Mouse (Mus musculus) frontal cortex, postnatal 10 days (tissue): ENCODE measurements around the gene Nup93.

ENCODE experiments used
- DNase-seq, 2 experiments: peaks; one replicate each; pipeline ENCODE4 v3.0.0; 2022; ENCODE audit warnings: low spot score in 2 of 2, mixed read lengths in 1 of 2

The Nup93 gene

GRCm38 (mm10) chr8:94266344-94267191 is 52.2 kb downstream of the Nup93 start:
- DNase-seq: peak in 1 of 2 experiments; percentile 45

GRCm38 (mm10) chr8:94268359-94268890 is 54.1 kb downstream of the Nup93 start:
- DNase-seq: no peak

- no peak for DNase-seq
Measured at GRCm38 (mm10) chr8:94270309-94270708, 55.9 kb downstream of the Nup93 start.

DNA sequence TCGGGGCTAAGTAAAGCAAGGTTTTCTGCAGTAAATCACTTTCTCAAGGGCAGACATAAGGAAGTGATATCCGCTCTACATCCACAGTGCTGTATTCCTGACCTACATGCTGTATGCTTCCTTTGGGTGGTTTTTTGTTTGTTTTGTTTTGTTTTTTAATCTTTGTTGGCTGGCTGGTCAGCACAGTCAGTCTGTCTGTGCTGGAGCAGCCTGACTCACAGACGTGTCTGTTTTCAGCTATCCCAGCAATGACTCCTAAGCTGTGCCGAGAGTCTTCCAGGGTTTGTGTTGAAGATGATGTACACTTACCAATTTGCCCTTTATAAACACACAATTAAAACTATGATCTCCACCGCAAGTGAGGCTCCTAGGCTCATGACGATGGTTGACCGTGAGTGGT is 56.7 kb downstream of the Nup93 start:
- no peak for DNase-seq

- DNase-seq: no peak
Measured at GRCm38 (mm10) chr8:94272612-94273011, 58.2 kb downstream of the Nup93 start.

- DNase-seq: no peak
Measured at GRCm38 (mm10) chr8:94273289-94273850, 59.0 kb downstream of the Nup93 start.

DNA sequence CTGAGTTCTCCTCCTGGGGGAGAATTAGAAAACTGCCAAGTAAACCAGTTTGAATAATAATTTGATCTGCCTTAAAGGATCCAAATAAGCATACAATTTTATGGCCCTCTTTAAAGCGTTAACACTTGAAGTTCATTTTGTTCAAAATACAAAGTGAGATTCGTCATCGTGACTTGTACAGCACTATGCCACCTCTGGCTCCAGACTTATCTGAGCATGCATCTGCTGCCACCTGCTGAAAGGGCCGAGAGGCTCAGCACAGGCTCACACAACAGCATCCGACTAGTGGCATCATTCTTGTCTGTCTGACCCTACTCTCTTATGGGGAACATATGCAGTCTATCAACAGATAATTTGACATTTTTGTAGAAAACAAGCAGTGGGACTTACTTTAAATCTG is 59.7 kb downstream of the Nup93 start:
- DNase-seq: no peak

DNA sequence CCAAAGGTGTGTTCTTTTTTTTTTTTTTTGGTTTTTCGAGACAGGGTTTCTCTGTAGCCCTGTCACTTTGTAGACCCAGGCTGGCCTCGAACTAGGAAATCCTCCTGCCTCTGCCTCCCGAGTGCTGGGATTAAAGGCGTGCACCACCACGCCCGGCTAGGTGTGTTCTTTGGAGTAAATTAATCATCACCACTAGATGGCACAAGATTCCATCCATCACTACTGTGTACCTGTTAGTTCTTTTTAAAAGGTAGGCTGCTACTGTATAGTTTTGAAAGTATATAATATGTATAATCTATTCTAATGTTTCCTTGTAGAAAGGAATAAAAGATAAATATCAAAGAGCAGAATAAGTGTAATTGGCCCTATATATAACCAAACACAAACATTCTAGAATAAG is 63.9 kb downstream of the Nup93 start:
- DNase-seq: no peak

DNA sequence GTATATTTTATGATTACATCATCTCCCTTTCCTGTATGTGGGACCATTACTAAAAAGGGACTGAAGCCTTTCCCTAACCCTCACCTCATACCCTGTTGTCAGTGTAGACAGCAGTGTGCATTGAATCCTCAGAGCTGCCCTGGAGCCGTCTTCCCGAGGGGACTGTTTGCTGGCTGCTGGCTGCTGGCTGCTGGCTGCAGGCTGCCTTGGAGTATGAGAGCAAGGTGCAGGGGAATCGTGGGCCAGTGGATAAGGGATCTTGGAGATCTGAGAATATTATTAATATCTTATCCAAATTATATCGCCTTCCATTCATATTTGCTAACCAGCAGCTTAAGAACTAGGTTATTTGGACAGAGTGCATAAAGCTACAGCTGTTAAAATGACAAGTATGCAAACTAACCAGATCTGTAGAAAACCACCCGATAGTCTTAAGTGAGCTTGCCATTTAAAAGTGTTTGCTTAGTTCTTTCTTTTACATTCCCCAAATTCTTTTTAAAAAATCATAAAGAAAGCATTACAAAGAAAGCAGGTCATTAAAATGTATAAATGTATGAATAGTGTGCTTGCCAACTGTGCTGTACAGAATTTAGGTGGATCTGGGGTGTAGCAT is 65.7 kb downstream of the Nup93 start:
- no peak for DNase-seq

GRCm38 (mm10) chr8:94282453-94282985 is 68.2 kb downstream of the Nup93 start:
- DNase-seq: no peak

DNA sequence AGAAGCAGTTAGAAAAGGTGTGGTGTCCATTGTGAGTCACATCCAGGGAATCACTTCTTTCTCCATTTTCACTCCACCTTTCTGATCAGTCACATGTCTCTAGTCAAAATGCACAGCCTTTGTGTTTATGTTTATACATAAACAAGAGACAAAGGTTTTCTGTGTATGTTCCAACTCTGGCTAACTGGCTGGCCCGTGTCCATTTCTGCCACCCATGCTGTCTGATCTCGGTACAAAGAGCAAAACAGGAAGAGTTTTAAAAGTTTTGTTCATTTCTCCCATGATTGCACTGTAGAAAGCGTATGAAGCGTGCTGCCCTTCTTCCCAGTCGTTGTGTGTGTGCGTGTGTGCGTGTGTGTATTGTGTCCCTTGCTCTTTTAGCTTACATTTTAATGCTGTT is 69.8 kb downstream of the Nup93 start:
- no peak for DNase-seq

DNA sequence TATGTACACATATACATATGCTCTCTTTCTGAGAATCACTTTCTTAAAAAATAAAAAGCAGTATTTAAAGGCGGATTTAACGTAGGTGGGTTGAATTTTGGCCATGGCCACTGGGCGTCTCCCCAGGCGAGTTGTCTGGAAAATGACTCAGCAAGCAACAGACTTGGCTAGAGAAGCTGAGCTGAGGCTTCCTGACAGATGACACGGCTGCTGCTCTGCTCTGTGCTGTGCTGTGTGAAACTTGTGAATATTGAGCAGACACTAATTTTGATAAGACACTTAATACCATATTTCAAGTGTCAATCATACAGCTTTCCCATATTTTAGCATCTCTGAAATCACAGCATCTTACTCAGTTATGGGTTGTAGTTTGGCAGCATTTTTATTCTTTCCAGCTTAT is 76.2 kb downstream of the Nup93 start:
- DNase-seq: no peak

GRCm38 (mm10) chr8:94292072-94292471 is 77.7 kb downstream of the Nup93 start:
- no peak for DNase-seq

GRCm38 (mm10) chr8:94292626-94293025 is 78.3 kb downstream of the Nup93 start:
- DNase-seq: no peak

- no peak for DNase-seq
Measured at GRCm38 (mm10) chr8:94295687-94296086, 81.3 kb downstream of the Nup93 start.

DNA sequence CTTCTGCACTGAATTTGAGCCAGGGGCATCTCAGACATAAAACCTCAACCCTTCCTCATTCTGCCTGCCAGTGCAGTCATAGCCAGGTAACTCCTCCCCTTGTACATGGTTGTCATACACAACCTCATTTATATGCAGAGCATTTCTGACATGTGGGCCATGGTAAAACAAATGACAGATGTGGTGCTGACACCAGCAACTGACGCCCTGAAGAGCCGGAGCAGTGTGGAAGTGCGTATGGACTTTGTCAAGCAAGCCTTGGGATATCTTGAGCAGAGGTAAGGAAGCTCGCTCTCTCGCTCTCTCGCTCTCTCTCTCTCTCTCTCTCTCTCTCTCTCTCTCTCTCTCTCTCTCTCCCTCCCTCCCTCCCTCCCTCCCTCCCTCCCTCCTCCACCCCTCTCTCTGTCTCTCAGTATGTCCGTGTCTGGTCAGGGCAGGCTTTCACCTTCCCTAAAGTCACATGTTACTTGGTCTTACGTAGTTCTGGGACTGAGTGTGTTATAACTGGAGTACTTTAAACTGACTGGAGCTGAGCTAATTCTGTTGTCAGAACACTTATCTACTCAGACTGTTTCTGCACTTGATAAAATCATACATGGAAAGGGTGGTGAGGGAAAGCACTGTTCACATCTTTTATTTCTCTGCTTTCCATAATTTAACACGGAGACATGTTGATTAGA is 82.1 kb downstream of the Nup93 start:
- DNase-seq: no peak

DNA sequence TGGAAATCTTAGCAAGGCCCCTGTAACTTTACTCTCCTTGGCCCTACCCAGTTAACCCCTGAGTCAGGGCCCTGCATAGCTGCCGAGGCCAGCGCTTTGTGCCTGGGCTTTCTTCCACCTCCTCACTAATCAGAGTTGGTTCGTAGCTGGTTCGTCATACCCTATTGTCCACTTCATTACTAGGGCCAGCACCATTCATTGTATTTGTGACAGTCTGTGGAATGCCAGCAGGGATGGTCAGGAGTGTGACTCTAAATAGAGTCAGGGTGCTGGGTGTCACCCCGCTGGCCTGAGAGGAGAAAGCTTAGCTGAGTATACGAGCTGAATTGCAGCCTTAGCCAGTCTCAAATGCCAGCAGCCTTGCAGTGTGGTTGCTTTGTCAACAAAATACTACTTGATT is 82.7 kb downstream of the Nup93 start:
- no peak for DNase-seq

DNA sequence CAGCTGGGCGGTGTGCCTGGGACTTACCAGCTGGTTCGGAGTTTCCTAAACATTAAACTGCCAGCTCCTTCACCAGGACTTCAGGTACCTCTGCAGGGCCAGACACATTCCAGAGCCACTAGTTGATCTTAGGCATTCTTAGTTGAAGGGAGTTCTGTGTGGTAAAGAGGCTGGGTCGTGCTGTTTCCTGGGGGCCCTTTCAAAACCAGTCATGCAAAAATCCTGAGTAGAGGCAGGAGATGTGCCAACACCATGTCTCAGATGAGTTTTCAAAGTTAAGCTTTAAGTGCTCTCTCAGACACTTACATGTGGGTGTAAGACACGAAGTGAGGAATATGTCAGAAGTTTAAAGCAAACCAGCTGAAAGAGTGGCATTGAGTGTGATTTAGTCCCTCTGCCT is 86.4 kb downstream of the Nup93 start:
- DNase-seq: no peak

DNA sequence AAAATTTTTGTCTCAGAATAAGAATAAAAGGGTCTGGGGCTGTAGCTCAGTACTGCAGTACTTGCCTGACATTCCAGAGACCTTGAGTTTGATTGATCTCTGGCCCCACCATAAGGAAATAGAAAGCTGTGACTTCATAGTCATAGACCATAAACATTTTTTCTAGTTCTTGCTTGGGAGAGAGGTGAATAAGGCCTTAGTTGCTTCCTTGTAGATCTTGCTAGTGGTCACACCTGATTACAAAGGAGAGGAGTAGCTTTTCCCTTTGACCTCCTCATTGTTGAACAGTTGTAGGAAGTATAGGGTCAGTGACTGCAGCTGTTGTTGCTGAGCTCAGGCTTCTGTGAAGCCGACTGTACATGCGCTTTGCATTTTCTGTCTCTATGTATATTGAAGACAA is 90.0 kb downstream of the Nup93 start:
- DNase-seq: no peak

- DNase-seq: no peak
Measured at GRCm38 (mm10) chr8:94306989-94307513, 92.7 kb downstream of the Nup93 start.

- DNase-seq: no peak
Measured at GRCm38 (mm10) chr8:94307652-94308051, 93.3 kb downstream of the Nup93 start.

DNA sequence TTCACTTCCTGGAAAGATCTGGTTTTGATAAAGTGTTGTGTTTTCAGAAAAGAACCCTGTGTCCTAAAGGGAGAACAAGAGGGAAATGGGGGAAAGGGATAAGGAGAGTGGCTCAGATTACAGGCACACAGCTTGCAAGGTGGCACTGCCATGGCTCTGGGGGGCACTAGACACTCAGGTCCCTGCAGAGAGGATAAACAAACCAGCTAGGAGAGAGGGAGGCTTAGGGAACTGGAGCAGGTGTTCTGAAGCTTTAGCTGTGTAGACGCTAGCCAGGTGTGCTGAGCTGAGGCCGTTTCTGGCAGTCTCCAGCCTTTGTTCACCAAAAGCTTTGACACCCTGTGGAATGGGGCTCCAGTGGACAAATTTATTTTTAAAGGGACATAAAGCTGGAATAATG is 99.7 kb downstream of the Nup93 start:
- no peak for DNase-seq
